Mouse (Mus musculus): ENCODE results near the gene Dtl. TPM values are rescaled to one million over a fixed set of nuclear protein-coding genes. Genes with fewer than 3 reads are reported as not detected.

The Dtl gene
- polyA plus RNA-seq, 1 experiment from 2014 or later: 3.4 TPM

GRCm38 (mm10) chr1:191499666-191500065 is 75.7 kb downstream of the Dtl start:
- Histone ChIP-seq H3K9me3 (replicated peaks; ENCODE audit: control insufficient read depth, low read length, poor library complexity, severe bottlenecking) (no peaks in the 10 kb centered on the region), H3K4me1 (ENCODE audit: control insufficient read depth, insufficient read depth, low read length) (peaks cover 6% of the 10 kb centered on the region; the same call in 1 of the 2 replicates), H3K4me3 (ENCODE audit: low read depth, low read length) (no peak overlapping the region), H3K27ac (ENCODE audit: low read length) (no peak overlapping the region), H3K36me3 (ENCODE audit: control insufficient read depth, insufficient read depth, low read length) (no peaks in the 10 kb centered on the region), H3K9ac (ENCODE audit: low read depth, low read length) (no peak overlapping the region), H3K27me3 (ENCODE audit: control insufficient read depth, insufficient read depth, low read depth, low read length) (no peaks in the 10 kb centered on the region), H3K4me2 (ENCODE audit: low read length) (no peak overlapping the region)
- ATAC-seq: no peak
- WGBS: 92% methylated on average over 6 of the region's 6 CpGs

GRCm38 (mm10) chr1:191498271-191498955 is 76.9 kb downstream of the Dtl start:
- H3K4me2 ChIP-seq (ENCODE audit: low read length): no peak overlapping the region
- no peak overlapping the region for H3K27ac ChIP-seq (ENCODE audit: low read length)
- no peak overlapping the region for H3K4me3 ChIP-seq (ENCODE audit: low read depth, low read length)
- H3K36me3 ChIP-seq (ENCODE audit: control insufficient read depth, insufficient read depth, low read length): no peaks in the 10 kb centered on the region
- peaks cover 6% of the 10 kb centered on the region; the same call in 1 of the 2 replicates for H3K4me1 ChIP-seq (ENCODE audit: control insufficient read depth, insufficient read depth, low read length)
- 86% methylated on average over 14 of the region's 14 CpGs for WGBS
- ATAC-seq: no peak
- no peaks in the 10 kb centered on the region for H3K9me3 ChIP-seq (replicated peaks; ENCODE audit: control insufficient read depth, low read length, poor library complexity, severe bottlenecking)
- no peaks in the 10 kb centered on the region for H3K27me3 ChIP-seq (ENCODE audit: control insufficient read depth, insufficient read depth, low read depth, low read length)
- H3K9ac ChIP-seq (ENCODE audit: low read depth, low read length): no peak overlapping the region

GRCm38 (mm10) chr1:191496676-191497075 is 78.7 kb downstream of the Dtl start:
- Histone ChIP-seq H3K36me3 (ENCODE audit: control insufficient read depth, insufficient read depth, low read length) (no peaks in the 10 kb centered on the region), H3K27me3 (ENCODE audit: control insufficient read depth, insufficient read depth, low read depth, low read length) (no peaks in the 10 kb centered on the region), H3K9me3 (replicated peaks; ENCODE audit: control insufficient read depth, low read length, poor library complexity, severe bottlenecking) (no peaks in the 10 kb centered on the region), H3K4me1 (ENCODE audit: control insufficient read depth, insufficient read depth, low read length) (peaks cover 6% of the 10 kb centered on the region; the same call in 1 of the 2 replicates), H3K27ac (ENCODE audit: low read length) (no peak overlapping the region), H3K4me3 (ENCODE audit: low read depth, low read length) (no peak overlapping the region), H3K4me2 (ENCODE audit: low read length) (no peak overlapping the region), H3K9ac (ENCODE audit: low read depth, low read length) (no peak overlapping the region)
- WGBS: 96% methylated on average over 1 of the region's 1 CpGs
- no peak for ATAC-seq

- no peak overlapping the region for H3K9ac ChIP-seq (ENCODE audit: low read depth, low read length)
- H3K4me3 ChIP-seq (ENCODE audit: low read depth, low read length): no peak overlapping the region
- ATAC-seq: no peak
- no peak overlapping the region for H3K4me2 ChIP-seq (ENCODE audit: low read length)
- H3K27me3 ChIP-seq (ENCODE audit: control insufficient read depth, insufficient read depth, low read depth, low read length): no peaks in the 10 kb centered on the region
- peaks cover 6% of the 10 kb centered on the region; the same call in 1 of the 2 replicates for H3K4me1 ChIP-seq (ENCODE audit: control insufficient read depth, insufficient read depth, low read length)
- H3K9me3 ChIP-seq (replicated peaks; ENCODE audit: control insufficient read depth, low read length, poor library complexity, severe bottlenecking): no peaks in the 10 kb centered on the region
- no peaks in the 10 kb centered on the region for H3K36me3 ChIP-seq (ENCODE audit: control insufficient read depth, insufficient read depth, low read length)
- H3K27ac ChIP-seq (ENCODE audit: low read length): no peak overlapping the region
- WGBS: 41% methylated on average over 10 of the region's 10 CpGs
Observed at GRCm38 (mm10) chr1:191495051-191495467, 80.3 kb downstream of the Dtl start.

GRCm38 (mm10) chr1:191494303-191494655 is 81.1 kb downstream of the Dtl start:
- H3K4me3 ChIP-seq (ENCODE audit: low read depth, low read length): no peak overlapping the region
- no peak overlapping the region for H3K27ac ChIP-seq (ENCODE audit: low read length)
- H3K4me1 ChIP-seq (ENCODE audit: control insufficient read depth, insufficient read depth, low read length): peaks cover 6% of the 10 kb centered on the region; the same call in 1 of the 2 replicates
- no peak for ATAC-seq
- 76% methylated on average over 2 of the region's 2 CpGs for WGBS
- H3K27me3 ChIP-seq (ENCODE audit: control insufficient read depth, insufficient read depth, low read depth, low read length): no peaks in the 10 kb centered on the region
- no peaks in the 10 kb centered on the region for H3K36me3 ChIP-seq (ENCODE audit: control insufficient read depth, insufficient read depth, low read length)
- H3K9ac ChIP-seq (ENCODE audit: low read depth, low read length): no peak overlapping the region
- no peak overlapping the region for H3K4me2 ChIP-seq (ENCODE audit: low read length)
- H3K9me3 ChIP-seq (replicated peaks; ENCODE audit: control insufficient read depth, low read length, poor library complexity, severe bottlenecking): no peaks in the 10 kb centered on the region

GRCm38 (mm10) chr1:191493476-191494302 is 81.7 kb downstream of the Dtl start:
- no peaks in the 10 kb centered on the region for H3K9me3 ChIP-seq (replicated peaks; ENCODE audit: control insufficient read depth, low read length, poor library complexity, severe bottlenecking)
- peaks cover 6% of the 10 kb centered on the region; the same call in 1 of the 2 replicates for H3K4me1 ChIP-seq (ENCODE audit: control insufficient read depth, insufficient read depth, low read length)
- no peak overlapping the region for H3K9ac ChIP-seq (ENCODE audit: low read depth, low read length)
- no peak overlapping the region for H3K4me3 ChIP-seq (ENCODE audit: low read depth, low read length)
- no peak for ATAC-seq
- WGBS: 85% methylated on average over 13 of the region's 13 CpGs
- no peaks in the 10 kb centered on the region for H3K27me3 ChIP-seq (ENCODE audit: control insufficient read depth, insufficient read depth, low read depth, low read length)
- H3K27ac ChIP-seq (ENCODE audit: low read length): no peak overlapping the region
- H3K4me2 ChIP-seq (ENCODE audit: low read length): no peak overlapping the region
- no peaks in the 10 kb centered on the region for H3K36me3 ChIP-seq (ENCODE audit: control insufficient read depth, insufficient read depth, low read length)

- 79% methylated on average over 7 of the region's 7 CpGs for WGBS
- no peaks in the 10 kb centered on the region for H3K36me3 ChIP-seq (ENCODE audit: control insufficient read depth, insufficient read depth, low read length)
- H3K27ac ChIP-seq (ENCODE audit: low read length): no peak overlapping the region
- no peak overlapping the region for H3K4me3 ChIP-seq (ENCODE audit: low read depth, low read length)
- H3K27me3 ChIP-seq (ENCODE audit: control insufficient read depth, insufficient read depth, low read depth, low read length): no peaks in the 10 kb centered on the region
- H3K9me3 ChIP-seq (replicated peaks; ENCODE audit: control insufficient read depth, low read length, poor library complexity, severe bottlenecking): no peaks in the 10 kb centered on the region
- H3K9ac ChIP-seq (ENCODE audit: low read depth, low read length): no peak overlapping the region
- H3K4me1 ChIP-seq (ENCODE audit: control insufficient read depth, insufficient read depth, low read length): peaks cover 6% of the 10 kb centered on the region; the same call in 1 of the 2 replicates
- no peak overlapping the region for H3K4me2 ChIP-seq (ENCODE audit: low read length)
- ATAC-seq: no peak
Observed at GRCm38 (mm10) chr1:191490446-191490845, 84.9 kb downstream of the Dtl start.

All from midbrain, embryonic 16.5 days (tissue).